Mouse (Mus musculus) cortical plate, adult 2 months (tissue): ENCODE data around the gene Caskin1.
A peak's percentile ranks its signal among the peaks of the same experiment; 100 is the strongest.

Source experiments
- CTCF ChIP-seq: fragments of 200-500 bp; IDR thresholded peaks from 2 replicates; pipeline ENCODE4 v1.5.1; 2011; ENCODE audit warnings: mild to moderate bottlenecking, control low read depth, low read length; ENCODE audit not compliant: insufficient read depth; ENCODE audit errors: extremely low read depth
- POLR2A ChIP-seq: fragments of 200-500 bp; IDR thresholded peaks from 2 replicates; pipeline ENCODE4 v1.6.1; 2011; ENCODE audit warnings: mild to moderate bottlenecking, low read length, control low read depth; ENCODE audit not compliant: insufficient read depth; ENCODE audit errors: extremely low read depth

DNA sequence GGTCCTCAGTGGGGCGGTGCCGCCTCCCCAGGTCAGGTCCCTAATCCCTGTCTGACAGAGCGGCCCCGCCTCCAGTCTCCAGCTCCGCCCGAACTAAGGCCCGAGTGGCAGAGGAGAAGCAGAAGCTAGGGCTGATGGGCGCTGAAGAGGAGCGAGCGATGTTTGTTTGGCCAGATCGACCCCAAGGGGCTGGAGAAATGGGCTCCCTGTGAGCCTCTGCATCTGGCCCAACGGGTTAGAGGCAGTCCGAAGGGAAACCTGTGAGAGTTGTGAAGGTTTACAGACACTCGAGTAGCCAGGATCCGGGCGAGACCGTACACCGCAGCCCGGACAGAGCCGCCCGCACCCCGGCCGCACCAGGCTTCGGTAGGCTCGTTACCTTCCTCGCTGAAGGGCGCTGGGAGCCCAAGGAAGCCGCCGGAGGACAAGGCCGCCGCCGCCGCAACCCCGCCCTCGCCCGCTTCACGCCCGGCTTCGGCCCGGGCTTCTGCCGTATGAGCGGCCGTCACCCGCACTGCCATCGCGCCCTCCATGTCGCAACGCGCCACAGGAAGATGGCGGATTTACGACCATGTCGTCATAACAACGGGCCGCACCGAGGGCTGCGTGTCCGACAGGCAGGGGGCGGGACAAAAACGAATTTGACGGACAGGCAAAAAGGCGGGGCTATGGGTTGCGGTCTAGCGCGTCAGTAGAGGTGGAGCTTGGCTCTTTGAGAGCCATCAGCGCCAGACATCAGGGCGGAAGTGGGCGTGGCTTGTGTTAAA lies 33.5 kb upstream of the Caskin1 start:
- no peak for TF ChIP-seq CTCF
- TF ChIP-seq POLR2A, result peak; percentile 88; the same call in 1 of the 2 replicates
